Comparison of ENCODE assay signal across 7 mouse cellular contexts in the genomic region with DNA sequence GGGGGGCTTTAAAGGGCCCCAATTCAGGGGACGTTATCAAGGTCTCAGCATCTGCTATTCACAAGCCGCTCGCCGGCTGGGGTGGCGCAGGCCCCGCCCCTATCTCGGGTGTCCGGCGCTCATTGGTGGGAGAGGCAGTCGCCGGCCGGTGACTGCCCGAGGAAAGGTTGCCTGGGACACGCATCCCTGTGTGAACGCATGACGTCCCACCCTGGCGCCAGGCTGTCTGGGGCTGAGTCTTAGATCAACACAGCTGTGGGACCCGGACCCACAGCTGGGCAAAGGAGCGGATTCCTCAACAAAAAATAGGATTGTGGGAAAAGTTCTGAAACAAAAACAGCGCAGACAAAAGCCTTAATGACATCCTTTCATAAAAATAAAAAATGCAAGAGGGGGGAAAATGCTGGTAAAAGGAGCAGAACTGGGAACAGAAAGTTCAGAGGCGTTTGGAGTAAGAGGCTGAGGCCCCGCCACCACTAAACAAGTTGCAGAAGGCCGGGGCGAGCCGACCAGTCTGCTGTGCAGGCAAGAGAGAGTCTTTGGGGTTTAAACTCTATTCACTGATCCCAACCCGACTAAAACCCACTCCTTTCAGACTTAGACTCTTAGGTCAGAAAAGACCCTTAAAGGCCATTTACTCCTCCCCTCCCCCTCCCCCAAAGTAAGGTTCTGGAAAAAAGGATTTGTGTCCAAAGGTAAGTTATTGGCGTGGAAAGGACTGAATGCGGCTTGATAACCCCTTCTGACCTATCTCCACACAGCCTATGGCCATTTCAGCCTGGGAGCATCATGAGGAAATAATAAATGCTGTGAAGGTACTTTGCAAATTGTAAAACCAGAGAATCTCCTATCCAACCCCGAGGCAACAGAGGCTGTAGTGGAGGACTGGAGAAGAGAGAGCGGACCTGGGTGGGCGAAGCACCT. TPM values are rescaled to one million over a fixed set of nuclear protein-coding genes. Genes with fewer than 3 reads are reported as not detected.
DNase-seq lines count a peak whose midpoint lies in the region; TF ChIP-seq lines count a peak whose summit lies in the region.

No protein-coding gene starts in this region.

- H3K4me1 ChIP-seq in cortical plate, adult 2 months (ENCODE audit: control insufficient read depth, insufficient read depth, low read length), result peaks cover 2% of the 10 kb centered on the region; the same call in 1 of the 2 replicates
- H3K4me1 ChIP-seq in midbrain, embryonic 10.5 days, result peaks cover 96% of the 10 kb centered on the region
- peaks cover 17% of the 10 kb centered on the region for H3K4me1 ChIP-seq in small intestine, adult 2 months (ENCODE audit: control insufficient read depth, insufficient read depth, insufficient read length, low read length)

- no peaks in the 10 kb centered on the region for H3K9me3 ChIP-seq in midbrain, embryonic 10.5 days (replicated peaks)

- H3K27ac ChIP-seq in cortical plate, adult 2 months (ENCODE audit: insufficient read depth, low read length), result peak overlapping the region; percentile 90
- peak overlapping the region; percentile 99 for H3K27ac ChIP-seq in midbrain, embryonic 10.5 days (replicated peaks)
- peak overlapping the region; percentile 86 for H3K27ac ChIP-seq in small intestine, adult 2 months (ENCODE audit: insufficient read depth, low read depth, low read length)

- TF ChIP-seq CTCF in cortical plate, adult 2 months (IDR thresholded peaks at IDR 0.05; ENCODE audit: extremely low read depth, insufficient read depth, low read length), result no peak
- TF ChIP-seq CTCF in small intestine, adult 2 months (IDR thresholded peaks at IDR 0.05; ENCODE audit: extremely low read depth, insufficient read length, insufficient replicate concordance, low read depth, low read length), result peak; percentile 21; the same call in 1 of the 2 replicates

- no peaks in the 10 kb centered on the region for H3K27me3 ChIP-seq in midbrain, embryonic 10.5 days (ENCODE audit: low read depth, poor library complexity, severe bottlenecking)
- no peaks in the 10 kb centered on the region for H3K27me3 ChIP-seq in small intestine, adult 2 months (ENCODE audit: control insufficient read depth, insufficient read depth, low read length)

- WGBS in midbrain, embryonic 10.5 days, result 3% methylated on average over 31 of the region's 31 CpGs
- 11% methylated on average over 31 of the region's 31 CpGs for WGBS in small intestine, adult 2 months

- intact Hi-C loops in left cerebral cortex, postnatal 36 days (cut with DNase I), result no loop called here

- H3K4me3 ChIP-seq in cortical plate, adult 2 months (ENCODE audit: insufficient read depth, low read length), result no peak overlapping the region
- peak overlapping the region; percentile 96 for H3K4me3 ChIP-seq in midbrain, embryonic 10.5 days
- peak overlapping the region; percentile 7 for H3K4me3 ChIP-seq in small intestine, adult 2 months (ENCODE audit: low read depth, low read length)

- DNase-seq in ZHBTc4 (ENCODE audit: low read depth, low spot score), result peak; percentile 96
- peak; percentile 93 for DNase-seq in gastrocnemius, postnatal 10 days
- peak; percentile 74 for DNase-seq in induced T-regulatory cell, adult 2 months (ENCODE audit: low read depth)
- DNase-seq in left cerebral cortex, postnatal 36 days (ENCODE audit: low spot score in 2 of 2), result peak; percentile 66 to 73
- DNase-seq in midbrain, embryonic 10.5 days (ENCODE audit: low spot score), result peak; percentile 98

- peaks cover 12% of the 10 kb centered on the region for H3K36me3 ChIP-seq in midbrain, embryonic 10.5 days
- peaks cover 8% of the 10 kb centered on the region for H3K36me3 ChIP-seq in small intestine, adult 2 months (ENCODE audit: control insufficient read depth, insufficient read depth, low read length)

- TF ChIP-seq POLR2A in cortical plate, adult 2 months (IDR thresholded peaks at IDR 0.05; ENCODE audit: extremely low read depth, insufficient read depth, low read length), result no peak
- TF ChIP-seq POLR2A in small intestine, adult 2 months (IDR thresholded peaks at IDR 0.05; ENCODE audit: low read depth, low read length), result peak; percentile 47; the same call in 1 of the 2 replicates

RNA-seq across cellular contexts. Expression of a gene that starts 2.7 kb away (rescaled TPM):
- polyA plus RNA-seq in cortical plate, adult 2 months (2012; rRNA removed), result 75.7 and 82.9 TPM in 2 replicates
- 10 to 100 TPM; 33.3 to 48.8 TPM for total RNA-seq in gastrocnemius, postnatal 10 days (2021)
- total RNA-seq in left cerebral cortex, postnatal 36 days (2021), result 10 to 100 TPM; 35.3 to 40.7 TPM
- polyA plus RNA-seq in midbrain, embryonic 10.5 days (2016; fragmentation: Nextera tagmentation; extraction: Ambion mirVana), result 619 and 802 TPM in 2 replicates
- polyA plus RNA-seq in small intestine, adult 2 months (2012; rRNA removed), result 262 and 519 TPM in 2 replicates

RNA-seq across cellular contexts. Expression of a gene that starts 31.6 kb away (rescaled TPM):
- 0.67 and 0.78 TPM in 2 replicates for polyA plus RNA-seq in cortical plate, adult 2 months (2012; rRNA removed)
- total RNA-seq in gastrocnemius, postnatal 10 days (2021), result 10 to 100 TPM in 1 of 2 experiments, 1 to 10 TPM in 1; 6.9 to 11.0 TPM
- total RNA-seq in left cerebral cortex, postnatal 36 days (2021), result under 1 TPM; 0.61 to 0.72 TPM
- polyA plus RNA-seq in midbrain, embryonic 10.5 days (2016; fragmentation: Nextera tagmentation; extraction: Ambion mirVana), result 10.3 and 10.8 TPM in 2 replicates
- polyA plus RNA-seq in small intestine, adult 2 months (2012; rRNA removed), result 7.5 and 11.5 TPM in 2 replicates
